Mouse (Mus musculus): ENCODE results near the gene Gm20388. TPM values are rescaled to one million over a fixed set of nuclear protein-coding genes. Genes with fewer than 3 reads are reported as not detected.

The Gm20388 gene
- total RNA-seq, 2 experiments from 2014 or later = not detected

GRCm38 (mm10) chr8:122003646-122004045, 2093.0 kb downstream of the Gm20388 start:
- DNase-seq (ENCODE audit: low spot score in 2 of 2) = no peak

- no peak for DNase-seq (ENCODE audit: low spot score in 2 of 2)
Measured at GRCm38 (mm10) chr8:122004131-122004530, 2093.5 kb downstream of the Gm20388 start.

- no peak for DNase-seq (ENCODE audit: low spot score in 2 of 2)
Measured at GRCm38 (mm10) chr8:122005422-122006204, 2095.0 kb downstream of the Gm20388 start.

GRCm38 (mm10) chr8:122006688-122007484, 2096.2 kb downstream of the Gm20388 start:
- DNase-seq (ENCODE audit: low spot score in 2 of 2) = peak in 1 of 2 experiments; percentile 71

GRCm38 (mm10) chr8:122008395-122008794, 2097.8 kb downstream of the Gm20388 start:
- DNase-seq (ENCODE audit: low spot score in 2 of 2) = no peak

- DNase-seq (ENCODE audit: low spot score in 2 of 2) = no peak
Measured at GRCm38 (mm10) chr8:122010638-122011037, 2100.0 kb downstream of the Gm20388 start.

GRCm38 (mm10) chr8:122011066-122011588, 2100.5 kb downstream of the Gm20388 start:
- no peak for DNase-seq (ENCODE audit: low spot score in 2 of 2)

GRCm38 (mm10) chr8:122014606-122015005, 2104.0 kb downstream of the Gm20388 start:
- DNase-seq (ENCODE audit: low spot score in 2 of 2) = no peak

- no peak for DNase-seq (ENCODE audit: low spot score in 2 of 2)
Measured at GRCm38 (mm10) chr8:122018046-122018831, 2107.6 kb downstream of the Gm20388 start.

GRCm38 (mm10) chr8:122019162-122019561, 2108.5 kb downstream of the Gm20388 start:
- DNase-seq (ENCODE audit: low spot score in 2 of 2) = no peak

- no peak for DNase-seq (ENCODE audit: low spot score in 2 of 2)
Measured at GRCm38 (mm10) chr8:122020050-122020771, 2109.6 kb downstream of the Gm20388 start.

- no peak for DNase-seq (ENCODE audit: low spot score in 2 of 2)
Measured at GRCm38 (mm10) chr8:122021725-122022124, 2111.1 kb downstream of the Gm20388 start.

GRCm38 (mm10) chr8:122022274-122022673, 2111.6 kb downstream of the Gm20388 start:
- DNase-seq (ENCODE audit: low spot score in 2 of 2) = no peak

GRCm38 (mm10) chr8:122022705-122023104, 2112.1 kb downstream of the Gm20388 start:
- DNase-seq (ENCODE audit: low spot score in 2 of 2) = no peak

GRCm38 (mm10) chr8:122025546-122025945, 2114.9 kb downstream of the Gm20388 start:
- DNase-seq (ENCODE audit: low spot score in 2 of 2) = no peak

GRCm38 (mm10) chr8:122028116-122028515, 2117.5 kb downstream of the Gm20388 start:
- peak in 1 of 2 experiments; percentile 52 for DNase-seq (ENCODE audit: low spot score in 2 of 2)

- no peak for DNase-seq (ENCODE audit: low spot score in 2 of 2)
Measured at GRCm38 (mm10) chr8:122030965-122031364, 2120.3 kb downstream of the Gm20388 start.

- DNase-seq (ENCODE audit: low spot score in 2 of 2) = no peak
Measured at GRCm38 (mm10) chr8:122032741-122033140, 2122.1 kb downstream of the Gm20388 start.

GRCm38 (mm10) chr8:122035543-122035942, 2124.9 kb downstream of the Gm20388 start:
- DNase-seq (ENCODE audit: low spot score in 2 of 2) = no peak

- no peak for DNase-seq (ENCODE audit: low spot score in 2 of 2)
Measured at GRCm38 (mm10) chr8:122036325-122036724, 2125.7 kb downstream of the Gm20388 start.
